Mouse (Mus musculus) adrenal gland, postnatal 14 days (tissue): Measurements from ENCODE around the gene Zfp78. TPM values are rescaled to one million over a fixed set of nuclear protein-coding genes. Genes with fewer than 3 reads are reported as not detected.

Experiments used
- DNase-seq: peaks from one replicate; pipeline ENCODE4 v3.0.0; 2021; ENCODE audit warnings: mixed read lengths
- total RNA-seq: library from RNA; stranded (reverse); gene quantifications from 2 replicates; pipeline ENCODE4 v1.2.3, GENCODE M21; 2021

The Zfp78 gene
- total RNA-seq, 1 experiment from 2014 or later = 3.0 TPM

- no peak for DNase-seq
Measured at GRCm38 (mm10) chr7:6388971-6389370, 25.9 kb downstream of the Zfp78 start.

- no peak for DNase-seq
Measured at GRCm38 (mm10) chr7:6389449-6389848, 26.4 kb downstream of the Zfp78 start.

GRCm38 (mm10) chr7:6397996-6398975, 35.2 kb downstream of the Zfp78 start, which contains the start of gene Smim17:
TSS of gene Smim17 (plus strand) at chr7:6398715.
- peak; percentile 70 for DNase-seq

GRCm38 (mm10) chr7:6410043-6410442, 47.0 kb downstream of the Zfp78 start, which contains the start of gene Gm20715:
TSS of gene Gm20715 (plus strand) at chr7:6410277.
- DNase-seq = peak; percentile 96

DNA sequence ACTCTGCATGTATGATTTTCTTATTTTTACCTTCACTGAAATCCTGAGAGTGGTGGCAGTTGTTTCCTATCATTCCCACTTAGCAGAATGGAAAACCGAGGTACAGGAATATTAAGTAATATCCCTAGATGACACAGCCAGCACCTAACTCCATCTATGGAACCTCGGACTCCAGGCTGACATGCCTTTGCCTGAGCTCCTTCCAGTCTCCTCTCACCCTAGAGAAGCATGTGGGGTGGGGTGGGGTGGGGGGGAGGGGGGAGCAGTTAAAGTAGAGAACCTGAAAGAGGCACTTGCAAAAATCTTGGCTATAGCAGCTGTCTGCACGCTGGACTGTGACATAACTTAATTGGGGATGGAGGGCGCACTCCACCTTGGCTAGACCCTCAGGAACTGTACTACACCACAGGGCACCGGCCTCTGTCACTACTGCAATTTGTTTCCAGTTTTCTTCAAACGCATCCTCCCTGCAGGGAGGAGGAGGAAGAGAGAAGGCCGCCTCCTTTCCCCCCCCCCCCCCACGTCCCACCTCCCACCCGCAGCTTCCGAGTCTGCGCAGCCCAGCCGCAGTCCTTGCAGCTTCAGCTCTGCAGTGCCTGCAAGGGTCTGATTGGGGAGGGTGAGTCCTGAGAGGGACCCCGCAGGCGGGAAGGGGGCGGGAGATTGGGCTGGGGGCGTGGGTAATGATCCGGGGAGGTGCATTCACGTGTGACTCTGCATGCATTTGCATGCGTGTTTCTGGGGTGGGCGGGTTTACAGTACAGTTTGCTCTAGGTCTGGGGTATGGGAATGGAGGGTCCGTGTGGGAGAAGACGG, 51.8 kb downstream of the Zfp78 start:
- no peak for DNase-seq

- no peak for DNase-seq
Measured at GRCm38 (mm10) chr7:6415442-6415787, 52.3 kb downstream of the Zfp78 start.

- DNase-seq = no peak
Measured at GRCm38 (mm10) chr7:6419894-6420293, 56.8 kb downstream of the Zfp78 start.

DNA sequence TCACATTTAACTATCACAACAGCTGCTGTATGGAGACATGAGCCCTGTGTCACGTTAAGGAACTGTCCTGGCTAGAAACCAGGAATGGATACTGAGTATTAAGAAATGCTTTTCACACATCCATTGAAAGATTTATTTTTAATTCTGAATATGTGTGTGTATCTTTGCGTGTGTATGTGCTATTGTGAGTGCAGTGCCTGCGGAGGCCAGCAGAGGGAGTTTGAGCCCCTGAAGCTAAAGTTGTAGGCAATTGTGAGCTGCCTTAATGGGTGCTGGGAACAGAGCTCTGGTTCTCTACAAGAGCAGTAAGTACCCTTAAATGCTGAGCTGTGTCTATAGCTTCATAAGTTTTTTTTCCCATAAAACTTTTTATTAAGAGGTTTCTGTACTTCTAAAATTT, 66.3 kb downstream of the Zfp78 start:
- no peak for DNase-seq

GRCm38 (mm10) chr7:6430342-6430741, 67.3 kb downstream of the Zfp78 start:
- peak; percentile 41 for DNase-seq

Other genes with a start within 250 kb of the Zfp78 start
- gene Zfp787, start 207.3 kb upstream of the Zfp78 start, total RNA-seq = 45.4 and 51.4 TPM in 2 replicates
- gene Zfp444, start 191.1 kb upstream of the Zfp78 start, total RNA-seq = 21.5 and 23.0 TPM in 2 replicates
- gene Galp, start 166.2 kb upstream of the Zfp78 start, total RNA-seq = not detected in 2 replicates
- not detected in 2 replicates for gene Zscan5b, start 141.0 kb upstream of the Zfp78 start, total RNA-seq
- gene Epp13, start 110.6 kb upstream of the Zfp78 start, total RNA-seq = not detected in 2 replicates
- 7.1 and 7.2 TPM in 2 replicates for gene Zfp667, start 76.7 kb upstream of the Zfp78 start, total RNA-seq
- gene Zfp583, start 32.0 kb upstream of the Zfp78 start, total RNA-seq = 3.1 and 3.4 TPM in 2 replicates
- 0.48 and 0.71 TPM in 2 replicates for gene Gm3854, start 19.5 kb upstream of the Zfp78 start, total RNA-seq
- gene Zfp28, start 20.0 kb downstream of the Zfp78 start, total RNA-seq = 2.6 and 4.8 TPM in 2 replicates
- gene Smim17, start 35.4 kb downstream of the Zfp78 start, total RNA-seq = 0.38 and 0.41 TPM in 2 replicates
- 0.08 TPM in 1 of 2 replicates, not detected in the other for gene Gm20715, start 47.0 kb downstream of the Zfp78 start, total RNA-seq
- gene Olfr1344, start 75.4 kb downstream of the Zfp78 start, total RNA-seq = not detected in 2 replicates
- not detected in 2 replicates for gene Olfr1336, start 92.9 kb downstream of the Zfp78 start, total RNA-seq
- not detected in 2 replicates for gene Olfr1346, start 103.8 kb downstream of the Zfp78 start, total RNA-seq
- not detected in 2 replicates for gene Olfr5, start 123.7 kb downstream of the Zfp78 start, total RNA-seq
- gene Olfr1347, start 136.5 kb downstream of the Zfp78 start, total RNA-seq = not detected in 2 replicates
- not detected in 2 replicates for gene Olfr1348, start 145.5 kb downstream of the Zfp78 start, total RNA-seq
- not detected in 2 replicates for gene Olfr1349, start 159.7 kb downstream of the Zfp78 start, total RNA-seq
- not detected in 2 replicates for gene Olfr1350, start 201.6 kb downstream of the Zfp78 start, total RNA-seq